ENCODE assay signal across 7 mouse cellular contexts in genomic region chr16:18498996-18499395, GRCm38 (mm10). TPM values are rescaled to one million over a fixed set of nuclear protein-coding genes. Genes with fewer than 3 reads are reported as not detected.
A peak's percentile ranks its signal among the peaks of the same experiment; 100 is the strongest.
DNase-seq lines count a peak whose midpoint lies in the region; ATAC-seq and TF ChIP-seq lines count a peak whose summit lies in the region.

No protein-coding gene starts in this region.

- TF ChIP-seq POLR2A in bone marrow, adult 2 months (IDR thresholded peaks at IDR 0.05; ENCODE audit: borderline replicate concordance, control insufficient read depth, low read depth, low read length), result no peak
- no peak for TF ChIP-seq POLR2A in limb, embryonic 14.5 days (IDR thresholded peaks at IDR 0.05; ENCODE audit: borderline replicate concordance, extremely low read depth, insufficient read depth, insufficient read length)
- TF ChIP-seq POLR2A in myocyte (IDR thresholded peaks at IDR 0.05; ENCODE audit: insufficient read length, low read depth), result no peak

- H3K4me3 ChIP-seq in bone marrow, adult 2 months (replicated peaks; ENCODE audit: control insufficient read depth, low read depth, low read length), result peak overlapping the region; percentile 70
- peak overlapping the region; percentile 59 for H3K4me3 ChIP-seq in forebrain, embryonic 15.5 days
- H3K4me3 ChIP-seq in limb, embryonic 14.5 days (replicated peaks; ENCODE audit: low read length), result peak overlapping the region; percentile 81
- H3K4me3 ChIP-seq in myocyte, result peak overlapping the region; percentile 89

- peak overlapping the region; percentile 84 for H3K4me2 ChIP-seq in forebrain, embryonic 15.5 days (replicated peaks)
- H3K4me2 ChIP-seq in limb, embryonic 14.5 days (replicated peaks; ENCODE audit: low read depth, low read length, severe bottlenecking), result peak overlapping the region; percentile 84
- peak overlapping the region; percentile 85 for H3K4me2 ChIP-seq in myocyte (ENCODE audit: low read depth)

- no peaks in the 10 kb centered on the region for H3K9me3 ChIP-seq in forebrain, embryonic 15.5 days
- H3K9me3 ChIP-seq in limb, embryonic 14.5 days (ENCODE audit: control insufficient read depth, low read length), result no peaks in the 10 kb centered on the region

- peak overlapping the region; percentile 76; the same call in 1 of the 2 replicates for H3K27ac ChIP-seq in bone marrow, adult 2 months (ENCODE audit: control insufficient read depth, insufficient read depth, low read depth, low read length, poor library complexity)
- peak overlapping the region; percentile 94; the same call in 1 of the 2 replicates for H3K27ac ChIP-seq in forebrain, embryonic 15.5 days (replicated peaks)
- peak overlapping the region; percentile 68; the same call in 1 of the 2 replicates for H3K27ac ChIP-seq in limb, embryonic 14.5 days (replicated peaks; ENCODE audit: low read depth, low read length)

- H3ac ChIP-seq in myocyte (ENCODE audit: control insufficient read depth, insufficient read length), result peak overlapping the region; percentile 76

- H3K79me2 ChIP-seq in myocyte (ENCODE audit: control insufficient read depth, insufficient read depth), result peaks cover 4% of the 10 kb centered on the region

- H3K27me3 ChIP-seq in forebrain, embryonic 15.5 days, result no peaks in the 10 kb centered on the region
- H3K27me3 ChIP-seq in limb, embryonic 14.5 days (ENCODE audit: control insufficient read depth, insufficient read depth, low read length), result no peaks in the 10 kb centered on the region
- H3K27me3 ChIP-seq in myocyte (ENCODE audit: control insufficient read depth, insufficient read depth, insufficient read length), result no peaks in the 10 kb centered on the region

- TF ChIP-seq CTCF in bone marrow, adult 2 months (IDR thresholded peaks at IDR 0.05; ENCODE audit: control insufficient read depth, insufficient read depth, low read length), result no peak

- peak; percentile 15 to 16 for DNase-seq in left cerebral cortex, adult 18-20 months (ENCODE audit: low spot score in 2 of 2)
- no peak for DNase-seq in left cerebral cortex, postnatal 36 days (ENCODE audit: low spot score in 2 of 2)
- DNase-seq in limb, embryonic 14.5 days (ENCODE audit: low spot score), result no peak
- DNase-seq in embryo, embryonic 10.5 days (ENCODE audit: low spot score), result no peak

- H3K36me3 ChIP-seq in forebrain, embryonic 15.5 days, result peaks cover 15% of the 10 kb centered on the region
- H3K36me3 ChIP-seq in limb, embryonic 14.5 days (ENCODE audit: control insufficient read depth, insufficient read depth, low read length), result peaks cover 23% of the 10 kb centered on the region
- no peaks in the 10 kb centered on the region for H3K36me3 ChIP-seq in myocyte (ENCODE audit: control insufficient read depth, insufficient read depth)

- intact Hi-C loops in left cerebral cortex, postnatal 36 days (cut with DNase I), result loop anchor here (5.0 kb wide), 1 partner anchor 123 kb away; the partner anchor contains the start of gene Gp1bb

- H3K4me1 ChIP-seq in bone marrow, adult 2 months (ENCODE audit: control insufficient read depth, insufficient read depth, low read length), result peaks cover 4% of the 10 kb centered on the region; the same call in 1 of the 2 replicates
- H3K4me1 ChIP-seq in forebrain, embryonic 15.5 days, result peaks cover 23% of the 10 kb centered on the region
- H3K4me1 ChIP-seq in limb, embryonic 14.5 days (ENCODE audit: control insufficient read depth, insufficient read depth, low read length), result peaks cover 15% of the 10 kb centered on the region

- H3K9ac ChIP-seq in forebrain, embryonic 15.5 days (replicated peaks), result peak overlapping the region; percentile 83
- H3K9ac ChIP-seq in limb, embryonic 14.5 days (ENCODE audit: low read depth, low read length, severe bottlenecking), result peak overlapping the region; percentile 80

- ATAC-seq in forebrain, embryonic 15.5 days (replicated peaks), result no peak
- no peak; the same call in 1 of the 2 replicates for ATAC-seq in limb, embryonic 14.5 days (ENCODE audit: low FRiP score, low read depth)

- whole genome bisulfite sequencing in bone marrow, adult 2 months, result 1% methylated on average over 24 of the region's 24 CpGs
- WGBS in forebrain, embryonic 15.5 days, result under 1% methylated on average over 24 of the region's 24 CpGs
- under 1% methylated on average over 18 of the region's 24 CpGs for WGBS in limb, embryonic 14.5 days

TF ChIP-seq in myocyte, 11 proteins besides CTCF, POLR2A, EP300 and RAD21:
- no peak for TF ChIP-seq USF1 (IDR thresholded peaks at IDR 0.05; ENCODE audit: low read depth)
- TF ChIP-seq TCF12 (IDR thresholded peaks at IDR 0.05; ENCODE audit: insufficient read depth, poor library complexity, severe bottlenecking), result no peak
- TF ChIP-seq CEBPB (IDR thresholded peaks at IDR 0.05; ENCODE audit: insufficient read depth, poor library complexity, severe bottlenecking), result no peak
- TF ChIP-seq POLR2AphosphoS2 (IDR thresholded peaks at IDR 0.05; ENCODE audit: insufficient read length, low read depth), result no peak
- no peak for TF ChIP-seq SRF (IDR thresholded peaks at IDR 0.05; ENCODE audit: control insufficient read depth, insufficient read length, low read depth)
- TF ChIP-seq E2F4 (IDR thresholded peaks at IDR 0.05; ENCODE audit: insufficient read depth), result no peak
- no peak for TF ChIP-seq MYOG (IDR thresholded peaks at IDR 0.05; ENCODE audit: control insufficient read depth in 1 of 3, insufficient read depth in 1 of 3, insufficient read length in 2 of 3, low read depth in 2 of 3)
- no peak for TF ChIP-seq MYOD1 (IDR thresholded peaks at IDR 0.05; ENCODE audit: control insufficient read depth in 1 of 3, insufficient read length in 2 of 3, low read depth in 2 of 3)
- no peak for TF ChIP-seq TCF3 (IDR thresholded peaks at IDR 0.05; ENCODE audit: insufficient read length, low read depth)
- no peak for TF ChIP-seq MAX (IDR thresholded peaks at IDR 0.05; ENCODE audit: low read depth)

RNA-seq across cellular contexts. Expression of gene Rtl10, which starts 0.3 kb away (rescaled TPM):
- 1 to 10 TPM; 6.4 to 9.7 TPM for total RNA-seq in left cerebral cortex, adult 18-20 months (2021)
- 1 to 10 TPM; 5.0 to 7.5 TPM for total RNA-seq in left cerebral cortex, postnatal 36 days (2021)
- polyA plus RNA-seq in bone marrow, adult 2 months (2011; ENCODE audit: insufficient read depth, insufficient read length, low replicate concordance, missing spikeins), result 1.5 TPM in 1 of 2 replicates, not detected in the other
- polyA plus RNA-seq in forebrain, embryonic 15.5 days (2015; fragmentation: Nextera tagmentation; extraction: Ambion mirVana), result 3.4 and 3.5 TPM in 2 replicates
- polyA plus RNA-seq in limb, embryonic 14.5 days (2012; rRNA removed), result 16.6 and 22.0 TPM in 2 replicates
- polyA plus RNA-seq in limb, embryonic 14.5 days (2014; fragmentation: Nextera tagmentation; extraction: Ambion mirVana), result 4.3 and 4.5 TPM in 2 replicates
- 2.7 TPM for polyA plus RNA-seq in myocyte (2012; fragmentation: generic; extraction: Trizol)

RNA-seq across cellular contexts. Expression of gene Gnb1l, which starts 0.5 kb away (rescaled TPM):
- total RNA-seq in left cerebral cortex, adult 18-20 months (2021), result 1 to 10 TPM; 6.2 to 7.1 TPM
- total RNA-seq in left cerebral cortex, postnatal 36 days (2021), result 1 to 10 TPM; 5.0 to 9.0 TPM
- 2.6 and 11.3 TPM in 2 replicates for polyA plus RNA-seq in bone marrow, adult 2 months (2011; ENCODE audit: insufficient read depth, insufficient read length, low replicate concordance, missing spikeins)
- 16.0 and 16.4 TPM in 2 replicates for polyA plus RNA-seq in forebrain, embryonic 15.5 days (2015; fragmentation: Nextera tagmentation; extraction: Ambion mirVana)
- polyA plus RNA-seq in limb, embryonic 14.5 days (2012; rRNA removed), result 16.1 and 19.0 TPM in 2 replicates
- polyA plus RNA-seq in limb, embryonic 14.5 days (2014; fragmentation: Nextera tagmentation; extraction: Ambion mirVana), result 20.2 and 23.2 TPM in 2 replicates
- polyA plus RNA-seq in myocyte (2012; fragmentation: generic; extraction: Trizol), result 6.6 TPM

Comparison
In these comparisons a context has a peak if more than half of its experiments do, and no peak if none do; other contexts are left out.
1. DNase-seq: peak in left cerebral cortex, adult 18-20 months (2 of 2); none in left cerebral cortex, postnatal 36 days (0 of 2), limb, embryonic 14.5 days (single experiment) and embryo, embryonic 10.5 days (single experiment).
2. Peak in every context shown above with its lines, with median percentiles within 50 percentile points of each other: H3K27ac ChIP-seq, H3K4me3 ChIP-seq and H3K4me2 ChIP-seq.